Mouse (Mus musculus) heart, postnatal 25 days (tissue): Measurements from ENCODE around the gene Gm20826. TPM values are rescaled to one million over a fixed set of nuclear protein-coding genes. Genes with fewer than 3 reads are reported as not detected.
"Not testable (repeated sequence)": the region's sequence is repeated elsewhere in the genome, so short reads cannot be mapped to it uniquely, and the experiment has no call there.

Experiments
- DNase-seq: peaks from one replicate; pipeline ENCODE4 v3.0.0; 2022; ENCODE audit warnings: low spot score
- intact Hi-C: fragments of 180-260 bp; cut with DNase I; formaldehyde crosslinking; loops from one replicate; pipeline ENCODE4 v1.15.1; 2025
- total RNA-seq, 2 experiments: library from RNA; stranded (reverse); gene quantifications; 2 replicates each; pipeline ENCODE4 v1.2.3; 2021

The Gm20826 gene
- not detected for total RNA-seq

DNA sequence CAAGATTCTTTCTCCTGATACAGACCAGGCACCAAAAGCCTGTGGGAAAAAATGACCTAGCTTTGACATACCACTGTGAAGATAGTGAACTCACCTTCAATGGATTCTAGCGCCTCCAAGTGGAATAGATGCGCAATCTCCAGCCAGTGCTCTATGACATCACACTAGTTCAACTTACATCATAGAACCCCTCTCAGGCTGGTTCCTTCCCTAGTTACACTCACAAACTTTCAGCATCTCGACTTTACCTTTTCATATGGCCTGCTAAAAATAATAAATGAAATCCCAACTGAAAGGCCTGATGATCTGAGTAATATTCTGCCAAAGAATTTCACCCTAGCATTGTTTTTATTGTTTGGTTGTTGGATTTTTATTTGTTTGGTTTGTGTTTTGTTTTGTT lies at the start of gene Gm20826:
Gene Gm20826 (minus strand): TSS at position 101 of the 400 bp plus-strand sequence.
- intact Hi-C loops, DNase-seq: not testable (repeated sequence)

Other genes starting within 250 kb of the Gm20826 start
- not detected for gene Gm21788, start 233.5 kb downstream of the Gm20826 start, total RNA-seq
- not detected for gene Gm28576, start 84.5 kb upstream of the Gm20826 start, total RNA-seq